Mouse (Mus musculus) CH12.LX (cell line): Measurements from ENCODE around the gene Sec24a. TPM values are rescaled to one million over a fixed set of nuclear protein-coding genes. Genes with fewer than 3 reads are reported as not detected.

Source experiments
- DNase-seq: peaks from one replicate; pipeline ENCODE4 v3.0.0-alpha.2; 2013; ENCODE audit errors: extremely low read depth
- H3K27ac ChIP-seq: 2 replicates; pipeline ENCODE4 v1.5.1; 2012; ENCODE audit warnings: low read depth, mild to moderate bottlenecking, control low read depth, moderate library complexity; ENCODE audit not compliant: insufficient read depth
- H3K27me3 ChIP-seq: replicated peaks from 2 replicates; pipeline ENCODE3; 2012; ENCODE audit warnings: inconsistent platforms
- H3K36me3 ChIP-seq, 2 experiments: replicated peaks in 1 of 2; 2 replicates each; pipeline versions ENCODE3 to v1.6.1; 2012; ENCODE audit warnings: inconsistent platforms in 1 of 2, low read length in 1 of 2, mild to moderate bottlenecking in 1 of 2, mixed read lengths in 1 of 2, moderate library complexity in 1 of 2; ENCODE audit not compliant: control insufficient read depth in 1 of 2, insufficient read depth in 1 of 2
- H3K4me1 ChIP-seq, 2 experiments: 2 replicates each; pipeline ENCODE4 v1.6.1; 2012; ENCODE audit warnings: inconsistent platforms in 1 of 2, moderate library complexity in 1 of 2; ENCODE audit not compliant: insufficient read depth in 2 of 2, control insufficient read depth in 1 of 2
- H3K4me2 ChIP-seq: 2 replicates; pipeline ENCODE4 v1.6.1; 2012; ENCODE audit warnings: low read depth, mild to moderate bottlenecking, control low read depth; ENCODE audit not compliant: poor library complexity, insufficient read depth, severe bottlenecking
- H3K4me3 ChIP-seq, 3 experiments: fragments of 150-350 bp in 1 of 3; sonication (generic) in 1 of 3; replicated peaks in 1 of 3; 2 replicates each; pipeline versions ENCODE3 to v1.5.1; 2011 to 2012; ENCODE audit warnings: low read depth in 2 of 3, low read length in 2 of 3, mild to moderate bottlenecking in 2 of 3, moderate library complexity in 2 of 3, control low read depth in 1 of 3, improper control_type of control experiment in 1 of 3, inconsistent platforms in 1 of 3, mixed read lengths in 1 of 3; ENCODE audit not compliant: poor library complexity in 1 of 3
- H3K79me2 ChIP-seq: replicated peaks from 2 replicates; pipeline ENCODE4 v1.6.1; 2012; ENCODE audit warnings: mild to moderate bottlenecking, moderate library complexity; ENCODE audit not compliant: control insufficient read depth, poor library complexity, insufficient read depth, severe bottlenecking; ENCODE audit errors: extremely low read depth
- H3K9ac ChIP-seq: 2 replicates; pipeline ENCODE4 v1.6.1; 2012; ENCODE audit warnings: low read depth, mild to moderate bottlenecking, control low read depth, moderate library complexity; ENCODE audit not compliant: insufficient read depth
- H3K9me3 ChIP-seq: replicated peaks from 2 replicates; pipeline ENCODE3; 2012; ENCODE audit warnings: low read length, inconsistent platforms, mixed read lengths
- BHLHE40 ChIP-seq: IDR thresholded peaks from 2 replicates; pipeline ENCODE4 v1.6.1; 2011; ENCODE audit warnings: mild to moderate bottlenecking, low read depth, low read length, improper control_type of control experiment
- ELF1 ChIP-seq: IDR thresholded peaks from 2 replicates; pipeline ENCODE4 v1.6.1; 2014; ENCODE audit warnings: low read depth, mild to moderate bottlenecking, inconsistent platforms, low read length, improper control_type of control experiment
- MAX ChIP-seq: IDR thresholded peaks from 2 replicates; pipeline ENCODE4 v1.6.1; 2011; ENCODE audit warnings: low read length, improper control_type of control experiment
- NRF1 ChIP-seq: IDR thresholded peaks from 2 replicates; pipeline ENCODE4 v1.6.1; 2014; ENCODE audit warnings: low read depth, mild to moderate bottlenecking, inconsistent platforms, low read length, improper control_type of control experiment, moderate library complexity
- TCF12 ChIP-seq: IDR thresholded peaks from 2 replicates; pipeline ENCODE4 v1.6.1; 2014; ENCODE audit warnings: low read depth, mild to moderate bottlenecking, inconsistent platforms, low read length, improper control_type of control experiment
- dilution Hi-C: fragments of 300-500 bp; cut with MboI; formaldehyde crosslinking; loops from 2 replicates; pipeline ENCODE4 v1.14.3; 2020; ENCODE audit warnings: low sequenced_read_pairs; ENCODE audit not compliant: extremely low pct_unique_long_range_greater_than_20kb, extremely low pct_ligation_motif_present
- in situ Hi-C: fragments of 300-500 bp; cut with MboI; formaldehyde crosslinking; loops from 3 replicates; pipeline ENCODE4 v1.14.3; 2019; ENCODE audit warnings: low sequenced_read_pairs, low pct_ligation_motif_present, low pct_unique_long_range_greater_than_20kb, mixed read lengths
- polyA plus RNA-seq: library from polyadenylated mRNA; unstranded; fragments of >175 nt; gene quantifications from 2 replicates; pipeline ENCODE4 v1.2.1, GENCODE M21; 2012; ENCODE audit warnings: low read depth; ENCODE audit not compliant: insufficient read length
- total RNA-seq, 2 experiments: library from RNA; depleted of rRNA; stranded (reverse); fragments of 300-350 nt in 1 of 2; fragments of >200 nt in 1 of 2; gene quantifications; 2 replicates each; pipeline ENCODE4 v1.2.3; 2012 to 2014

The Sec24a gene
- total and polyA plus RNA-seq, 3 experiments = 5.5 to 16.8 (median 6.3) TPM

- DNase-seq = no peak
- Histone ChIP-seq H3K4me3 (peak overlapping the region in 1 of 3 experiments; percentile 37), H3K27ac (peak overlapping the region; percentile 93), H3K4me1 (peaks cover 36 to 95% of the 10 kb centered on the region in 2 experiments), H3K79me2 (no peaks in the 10 kb centered on the region), H3K36me3 (peaks cover 15 to 57% of the 10 kb centered on the region in 2 experiments), H3K9ac (no peak overlapping the region), H3K9me3 (no peaks in the 10 kb centered on the region), H3K4me2 (peak overlapping the region; percentile 2; the same call in 1 of the 2 replicates), H3K27me3 (no peaks in the 10 kb centered on the region)
- TF ChIP-seq BHLHE40 (no peak), NRF1 (no peak), TCF12 (no peak), ELF1 (no peak), MAX (no peak)
- in situ Hi-C loops = no loop called here
- dilution Hi-C loops = no loop called here
These were observed 120.2 kb downstream of the Sec24a start for GRCm38 (mm10) chr11:51643202-51643601.

Other genes with a start within 250 kb of the Sec24a start
- 30.9 and 40.5 TPM in 2 replicates for gene Phykpl, start 178.9 kb downstream of the Sec24a start, total RNA-seq (2012; rRNA removed)
- gene Phykpl, start 178.9 kb downstream of the Sec24a start, total RNA-seq (2014; rRNA removed) = 19.4 and 25.2 TPM in 2 replicates
- gene Phykpl, start 178.9 kb downstream of the Sec24a start, polyA plus RNA-seq = 39.6 and 44.0 TPM in 2 replicates
- 893 and 1,222 TPM in 2 replicates for gene Hnrnpab, start 156.8 kb downstream of the Sec24a start, total RNA-seq (2012; rRNA removed)
- 1,100 and 1,160 TPM in 2 replicates for gene Hnrnpab, start 156.8 kb downstream of the Sec24a start, total RNA-seq (2014; rRNA removed)
- 2,181 and 2,430 TPM in 2 replicates for gene Hnrnpab, start 156.8 kb downstream of the Sec24a start, polyA plus RNA-seq
- gene Nhp2, start 143.9 kb downstream of the Sec24a start, total RNA-seq (2012; rRNA removed) = 489 and 641 TPM in 2 replicates
- gene Nhp2, start 143.9 kb downstream of the Sec24a start, total RNA-seq (2014; rRNA removed) = 649 and 722 TPM in 2 replicates
- 847 and 914 TPM in 2 replicates for gene Nhp2, start 143.9 kb downstream of the Sec24a start, polyA plus RNA-seq
- 46.6 and 46.7 TPM in 2 replicates for gene Rmnd5b, start 127.7 kb downstream of the Sec24a start, total RNA-seq (2012; rRNA removed)
- gene Rmnd5b, start 127.7 kb downstream of the Sec24a start, total RNA-seq (2014; rRNA removed) = 39.0 and 41.1 TPM in 2 replicates
- gene Rmnd5b, start 127.7 kb downstream of the Sec24a start, polyA plus RNA-seq = 59.5 and 60.2 TPM in 2 replicates
- 19.7 and 21.2 TPM in 2 replicates for gene N4bp3, start 112.8 kb downstream of the Sec24a start, total RNA-seq (2012; rRNA removed)
- gene N4bp3, start 112.8 kb downstream of the Sec24a start, total RNA-seq (2014; rRNA removed) = 17.8 and 19.1 TPM in 2 replicates
- gene N4bp3, start 112.8 kb downstream of the Sec24a start, polyA plus RNA-seq = 22.1 and 25.4 TPM in 2 replicates
- gene D930048N14Rik, start 112.7 kb downstream of the Sec24a start, total RNA-seq (2012; rRNA removed) = 1.3 and 1.5 TPM in 2 replicates
- gene D930048N14Rik, start 112.7 kb downstream of the Sec24a start, total RNA-seq (2014; rRNA removed) = 0.32 and 0.38 TPM in 2 replicates
- gene D930048N14Rik, start 112.7 kb downstream of the Sec24a start, polyA plus RNA-seq = 0.78 and 0.81 TPM in 2 replicates
- 41.8 and 45.1 TPM in 2 replicates for gene 0610009B22Rik, start 74.8 kb downstream of the Sec24a start, total RNA-seq (2012; rRNA removed)
- gene 0610009B22Rik, start 74.8 kb downstream of the Sec24a start, total RNA-seq (2014; rRNA removed) = 68.1 and 68.5 TPM in 2 replicates
- 28.8 and 34.6 TPM in 2 replicates for gene 0610009B22Rik, start 74.8 kb downstream of the Sec24a start, polyA plus RNA-seq
- 79.3 and 91.9 TPM in 2 replicates for gene Sar1b, start 53 bp upstream of the Sec24a start, total RNA-seq (2012; rRNA removed)
- gene Sar1b, start 53 bp upstream of the Sec24a start, total RNA-seq (2014; rRNA removed) = 258 and 264 TPM in 2 replicates
- 129 and 171 TPM in 2 replicates for gene Sar1b, start 53 bp upstream of the Sec24a start, polyA plus RNA-seq
- 51.4 and 58.2 TPM in 2 replicates for gene Jade2, start 94.0 kb upstream of the Sec24a start, total RNA-seq (2012; rRNA removed)
- 21.9 and 25.6 TPM in 2 replicates for gene Jade2, start 94.0 kb upstream of the Sec24a start, total RNA-seq (2014; rRNA removed)
- 50.3 and 60.1 TPM in 2 replicates for gene Jade2, start 94.0 kb upstream of the Sec24a start, polyA plus RNA-seq
- 170 and 172 TPM in 2 replicates for gene Cdkn2aipnl, start 204.0 kb upstream of the Sec24a start, total RNA-seq (2012; rRNA removed)
- gene Cdkn2aipnl, start 204.0 kb upstream of the Sec24a start, total RNA-seq (2014; rRNA removed) = 256 and 271 TPM in 2 replicates
- gene Cdkn2aipnl, start 204.0 kb upstream of the Sec24a start, polyA plus RNA-seq = 200 and 219 TPM in 2 replicates
- 70.5 and 76.7 TPM in 2 replicates for gene Ube2b, start 237.1 kb upstream of the Sec24a start, total RNA-seq (2012; rRNA removed)
- gene Ube2b, start 237.1 kb upstream of the Sec24a start, total RNA-seq (2014; rRNA removed) = 230 and 250 TPM in 2 replicates
- 226 and 278 TPM in 2 replicates for gene Ube2b, start 237.1 kb upstream of the Sec24a start, polyA plus RNA-seq
- 4.3 and 4.4 TPM in 2 replicates for gene Cdkl3, start 240.6 kb upstream of the Sec24a start, total RNA-seq (2012; rRNA removed)
- 8.2 and 9.7 TPM in 2 replicates for gene Cdkl3, start 240.6 kb upstream of the Sec24a start, total RNA-seq (2014; rRNA removed)
- 7.3 and 8.0 TPM in 2 replicates for gene Cdkl3, start 240.6 kb upstream of the Sec24a start, polyA plus RNA-seq